Mouse (Mus musculus): ENCODE results near the gene Gm364. TPM values are rescaled to one million over a fixed set of nuclear protein-coding genes. Genes with fewer than 3 reads are reported as not detected.

Gm364 gene
- total RNA-seq (2017): not detected in 3 replicates

DNA sequence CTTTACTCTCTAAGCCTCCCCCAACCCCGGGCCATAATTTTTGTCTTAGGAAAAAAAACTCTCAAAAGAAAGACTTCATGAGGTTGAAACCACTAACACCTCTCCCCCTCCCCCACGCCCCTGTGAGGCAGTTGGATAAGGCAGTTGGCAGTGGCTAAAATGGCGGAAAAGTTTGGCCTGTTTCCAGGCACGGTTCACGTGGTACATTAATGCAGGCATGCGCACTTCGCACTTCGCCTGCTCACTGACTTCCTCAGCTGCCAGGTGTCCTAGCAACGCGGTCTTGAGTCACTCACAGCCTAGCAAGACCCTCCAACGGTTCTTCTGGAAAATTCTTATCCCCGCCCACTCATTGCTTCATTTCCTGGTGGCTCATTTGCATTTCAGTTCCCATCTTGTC is at the start of gene Gm364:
TSS of gene Gm364 (plus strand) at position 386 of the 400 bp plus-strand sequence.
- no peak for ATAC-seq (replicated peaks; ENCODE audit: insufficient number of reproducible peaks, low FRiP score, low TSS enrichment, poor library complexity, severe bottlenecking)

DNA sequence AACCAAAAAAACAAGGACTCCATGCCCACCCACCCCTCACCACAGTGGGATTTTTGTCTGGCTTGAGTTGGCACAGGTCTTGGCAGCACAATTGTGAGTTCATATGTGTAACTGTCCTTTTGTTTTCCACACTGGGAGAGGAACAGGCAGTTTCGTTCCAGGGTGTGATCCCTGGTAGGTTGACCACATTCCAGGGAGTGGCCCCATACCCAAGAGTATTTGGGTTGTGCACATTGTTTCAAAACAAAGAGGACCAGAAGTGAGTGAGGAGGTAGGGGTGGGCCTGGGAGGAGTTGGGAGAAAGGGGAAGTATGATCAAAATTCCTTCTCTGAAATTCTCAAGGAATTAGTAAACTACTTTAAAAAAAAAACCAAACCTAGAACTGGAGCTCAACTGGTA is 49.6 kb upstream of the Gm364 start:
- ATAC-seq (replicated peaks; ENCODE audit: insufficient number of reproducible peaks, low FRiP score, low TSS enrichment, poor library complexity, severe bottlenecking): no peak

- ATAC-seq (replicated peaks; ENCODE audit: insufficient number of reproducible peaks, low FRiP score, low TSS enrichment, poor library complexity, severe bottlenecking): no peak
These were observed 43.9 kb upstream of the Gm364 start for GRCm38 (mm10) chrX:57364891-57365569.

- ATAC-seq (replicated peaks; ENCODE audit: insufficient number of reproducible peaks, low FRiP score, low TSS enrichment, poor library complexity, severe bottlenecking): no peak
These were observed 36.0 kb upstream of the Gm364 start for GRCm38 (mm10) chrX:57372965-57373364.

DNA sequence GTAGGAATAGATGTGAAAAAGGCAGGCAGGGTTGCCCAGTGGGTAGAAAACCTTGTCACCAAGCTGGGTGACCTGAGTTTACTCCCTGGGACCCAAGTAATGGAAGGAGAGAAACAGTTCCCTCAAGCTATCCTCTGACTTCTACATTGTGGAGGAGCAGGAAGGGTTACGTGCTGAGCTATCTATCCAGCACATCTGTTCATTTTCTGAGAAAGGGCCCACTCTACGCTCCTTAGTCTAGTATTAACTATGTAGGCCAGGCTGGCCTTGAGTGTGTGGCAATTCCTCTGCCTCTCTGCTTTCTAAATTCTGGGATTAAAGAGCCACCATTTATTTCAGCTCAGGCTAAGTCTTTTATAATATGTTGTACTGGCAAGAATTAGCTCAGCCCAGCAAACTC is 35.4 kb upstream of the Gm364 start:
- ATAC-seq (replicated peaks; ENCODE audit: insufficient number of reproducible peaks, low FRiP score, low TSS enrichment, poor library complexity, severe bottlenecking): no peak

- ATAC-seq (replicated peaks; ENCODE audit: insufficient number of reproducible peaks, low FRiP score, low TSS enrichment, poor library complexity, severe bottlenecking): no peak
These were observed 34.9 kb upstream of the Gm364 start for GRCm38 (mm10) chrX:57374029-57374428.

DNA sequence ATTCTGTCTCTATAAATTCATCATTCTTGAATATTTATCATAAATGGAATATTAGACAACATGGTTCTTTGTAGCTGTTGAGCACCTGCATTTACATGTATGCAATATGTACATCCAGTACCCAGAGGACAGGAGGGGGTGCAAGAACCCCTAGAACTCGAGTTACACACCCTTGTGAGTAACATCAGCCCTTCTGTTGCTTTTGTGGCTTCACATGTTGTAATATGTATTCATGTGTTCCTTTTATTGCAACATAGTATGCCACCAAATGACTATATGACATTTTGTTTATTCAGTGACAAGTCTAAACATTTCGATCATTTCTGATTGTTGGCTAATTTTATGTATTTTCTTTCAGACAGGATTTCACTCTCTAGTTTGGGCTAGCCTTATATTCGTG is 31.9 kb upstream of the Gm364 start:
- ATAC-seq (replicated peaks; ENCODE audit: insufficient number of reproducible peaks, low FRiP score, low TSS enrichment, poor library complexity, severe bottlenecking): no peak

DNA sequence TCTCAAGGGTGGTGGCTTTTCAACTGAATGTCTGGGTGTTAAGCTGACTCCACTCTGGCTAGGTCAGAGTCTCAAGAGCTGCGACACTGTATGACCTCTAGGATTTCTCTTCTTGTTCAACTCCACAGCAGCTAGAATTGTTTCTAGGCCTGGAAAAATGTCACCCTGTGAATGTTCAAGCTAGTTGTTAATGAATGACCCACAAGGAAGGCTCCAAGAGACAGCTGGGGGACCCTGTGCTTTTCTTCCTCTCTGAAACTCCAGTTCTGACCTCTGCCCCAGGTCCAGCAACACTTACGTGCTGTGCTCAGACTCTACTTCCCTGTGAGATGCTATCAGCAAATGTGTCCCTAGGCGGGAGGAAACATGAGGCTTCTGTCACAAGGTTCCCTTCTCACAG is 30.4 kb upstream of the Gm364 start:
- ATAC-seq (replicated peaks; ENCODE audit: insufficient number of reproducible peaks, low FRiP score, low TSS enrichment, poor library complexity, severe bottlenecking): no peak

- no peak for ATAC-seq (replicated peaks; ENCODE audit: insufficient number of reproducible peaks, low FRiP score, low TSS enrichment, poor library complexity, severe bottlenecking)
These were observed 28.0 kb upstream of the Gm364 start for GRCm38 (mm10) chrX:57380915-57381314.

- ATAC-seq (replicated peaks; ENCODE audit: insufficient number of reproducible peaks, low FRiP score, low TSS enrichment, poor library complexity, severe bottlenecking): peak; percentile 97
These were observed 16.3 kb upstream of the Gm364 start, which contains the start of gene Rbmx for GRCm38 (mm10) chrX:57392367-57393246. Gene Rbmx (minus strand): TSS chrX:57393036.

DNA sequence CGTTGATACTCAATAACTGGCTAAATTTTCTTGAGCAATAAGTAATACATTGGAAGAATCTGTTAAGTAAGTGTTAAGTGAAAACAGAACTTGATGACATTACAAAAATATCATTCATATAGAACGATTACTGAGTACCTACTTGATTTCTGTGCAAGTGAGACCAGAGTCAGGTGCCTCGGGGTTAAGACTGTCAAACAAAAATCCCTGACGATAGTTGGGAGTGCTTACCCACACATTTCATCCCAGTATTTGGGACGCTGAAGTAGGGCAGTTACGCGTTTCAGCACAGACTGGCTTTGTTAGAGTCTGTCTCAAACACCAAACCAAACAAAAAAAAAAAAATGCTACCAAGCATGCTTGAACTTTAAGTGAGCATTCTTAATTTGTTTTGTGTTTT is 15.5 kb upstream of the Gm364 start:
- ATAC-seq (replicated peaks; ENCODE audit: insufficient number of reproducible peaks, low FRiP score, low TSS enrichment, poor library complexity, severe bottlenecking): no peak

DNA sequence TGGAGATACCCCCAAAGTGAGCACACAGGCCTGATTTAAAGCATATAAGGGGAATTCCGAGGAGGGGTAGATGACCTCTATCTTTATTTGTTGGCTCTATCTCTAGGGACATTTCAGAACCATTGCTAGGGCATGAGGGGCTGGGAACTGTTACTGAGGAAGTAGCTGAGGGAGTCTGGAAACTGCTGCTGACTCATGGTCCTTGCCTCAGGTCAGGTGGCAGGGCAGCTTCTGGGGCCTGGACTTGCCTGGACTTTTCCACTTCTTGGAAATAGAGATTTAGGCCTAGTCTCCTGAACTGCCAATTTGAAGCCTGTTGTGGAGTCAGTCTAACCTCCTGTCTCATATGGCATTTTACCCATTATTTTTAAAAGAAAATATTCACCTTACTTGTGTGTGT is 7.6 kb upstream of the Gm364 start:
- no peak for ATAC-seq (replicated peaks; ENCODE audit: insufficient number of reproducible peaks, low FRiP score, low TSS enrichment, poor library complexity, severe bottlenecking)

DNA sequence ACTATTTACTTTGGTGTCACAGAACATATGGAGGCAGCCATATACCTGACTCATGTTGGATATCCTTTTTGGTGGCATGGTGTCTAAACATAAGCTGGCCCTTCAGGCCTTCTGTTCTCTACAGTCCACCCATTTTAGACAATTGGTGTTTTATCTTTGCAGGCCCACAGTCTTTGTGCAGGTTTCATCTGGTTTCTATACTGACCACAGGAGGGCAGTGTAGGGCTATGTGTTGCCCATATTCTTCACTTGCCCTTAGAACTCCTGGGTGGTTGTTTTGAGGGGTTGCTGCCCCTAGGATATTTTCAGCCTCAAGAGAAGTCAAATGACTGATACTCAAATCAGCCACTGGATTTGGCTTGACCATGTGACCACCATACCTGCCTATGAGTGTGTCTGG is 5.3 kb upstream of the Gm364 start:
- ATAC-seq (replicated peaks; ENCODE audit: insufficient number of reproducible peaks, low FRiP score, low TSS enrichment, poor library complexity, severe bottlenecking): no peak

GRCm38 (mm10) chrX:57431610-57432009 is 22.7 kb downstream of the Gm364 start:
- ATAC-seq (replicated peaks; ENCODE audit: insufficient number of reproducible peaks, low FRiP score, low TSS enrichment, poor library complexity, severe bottlenecking): no peak

- ATAC-seq (replicated peaks; ENCODE audit: insufficient number of reproducible peaks, low FRiP score, low TSS enrichment, poor library complexity, severe bottlenecking): no peak
These were observed 24.9 kb downstream of the Gm364 start for GRCm38 (mm10) chrX:57433897-57434296.

DNA sequence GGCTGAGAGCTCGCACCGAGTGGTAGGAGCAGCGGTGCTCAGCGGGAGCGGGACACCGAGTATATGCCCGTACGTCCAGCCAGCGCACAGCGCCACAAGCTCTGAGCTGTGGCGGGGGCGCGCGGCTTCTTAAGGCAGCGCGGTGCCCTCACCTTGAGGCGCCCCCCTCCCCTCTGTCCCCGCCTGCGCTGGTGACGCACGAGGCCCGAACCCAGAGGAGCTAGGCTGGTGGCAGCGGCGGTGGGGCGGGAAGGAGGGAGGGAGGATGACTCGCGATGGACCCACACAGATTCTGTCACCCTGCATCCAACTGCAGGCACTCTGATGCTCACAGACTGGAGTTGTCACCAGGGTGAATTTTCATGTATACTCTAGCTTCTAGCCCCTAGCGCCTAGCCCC is 94.7 kb downstream of the Gm364 start, which contains the start of gene Gpr101:
TSS of gene Gpr101 (minus strand) at position 124 of the 400 bp plus-strand sequence.
- no peak for ATAC-seq (replicated peaks; ENCODE audit: insufficient number of reproducible peaks, low FRiP score, low TSS enrichment, poor library complexity, severe bottlenecking)

- ATAC-seq (replicated peaks; ENCODE audit: insufficient number of reproducible peaks, low FRiP score, low TSS enrichment, poor library complexity, severe bottlenecking): no peak
These were observed 97.3 kb downstream of the Gm364 start for GRCm38 (mm10) chrX:57506247-57506646.

DNA sequence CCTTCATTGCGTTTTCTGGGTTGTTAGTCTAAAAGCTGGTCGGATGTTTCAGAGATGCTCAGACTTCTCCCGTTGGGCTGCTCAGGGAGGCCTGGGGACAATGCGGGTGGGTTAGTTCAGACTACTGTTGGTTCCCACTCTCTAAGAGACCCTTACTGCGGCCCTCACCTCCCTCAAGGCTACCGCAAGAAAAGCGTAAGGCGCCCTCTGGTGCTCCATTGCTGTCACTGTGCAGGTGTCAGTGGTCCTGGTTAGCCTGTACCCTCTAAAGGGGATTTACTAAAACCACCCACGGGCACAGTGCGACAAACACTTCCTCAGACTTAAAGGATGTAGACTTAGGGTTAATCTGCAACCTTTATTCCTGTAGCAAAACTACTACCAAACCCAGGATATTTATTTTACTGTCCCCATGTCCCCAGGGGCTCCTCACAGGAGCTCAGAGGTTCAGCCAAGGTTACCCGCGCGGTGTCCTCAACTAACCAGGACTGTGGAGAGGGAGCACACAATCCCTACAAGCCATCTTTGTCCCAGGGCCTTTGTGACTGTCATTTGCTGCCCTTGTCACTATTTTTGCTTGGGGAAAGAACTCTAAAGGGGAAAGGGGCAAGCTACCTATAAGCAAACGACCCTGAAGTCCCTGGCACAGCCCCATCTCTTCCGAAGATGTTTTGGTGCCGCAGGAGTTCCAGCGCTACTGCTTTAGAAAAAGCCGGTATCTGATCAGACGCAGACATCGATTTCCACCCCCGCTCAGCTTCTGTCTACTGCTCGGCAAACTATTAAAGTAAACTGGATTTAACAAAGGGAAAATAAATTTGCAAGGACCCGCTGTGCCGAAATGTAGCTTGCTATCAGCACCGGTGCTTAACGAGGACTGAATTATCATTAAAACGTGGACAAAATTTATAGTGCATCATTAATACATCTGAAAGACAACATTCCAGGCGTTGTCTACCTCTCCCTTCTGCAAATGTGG is 112.5 kb downstream of the Gm364 start:
- ATAC-seq (replicated peaks; ENCODE audit: insufficient number of reproducible peaks, low FRiP score, low TSS enrichment, poor library complexity, severe bottlenecking): no peak

All from monocyte, adult 5-6 weeks (primary cell).